In genomic region chr16:5202681-5203080, GRCm38 (mm10) we compare ENCODE assay signal across 8 mouse cellular contexts. TPM values are rescaled to one million over a fixed set of nuclear protein-coding genes. Genes with fewer than 3 reads are reported as not detected.
A peak's percentile ranks its signal among the peaks of the same experiment; 100 is the strongest.
DNase-seq lines count a peak whose midpoint lies in the region; ATAC-seq and TF ChIP-seq lines count a peak whose summit lies in the region.
"Had no signal": no experiment of that assay in that cellular context is flagged by ENCODE, and none has a peak within 500 bp of the region (broad histone marks: within the 10 kb centered on the region; RNA-seq: fewer than 3 reads in every experiment).

No protein-coding gene starts in this region.

- no peak for ATAC-seq in embryonic facial prominence, embryonic 14.5 days (ENCODE audit: low read depth)
- ATAC-seq in hematopoietic stem cell, adult 5-6 weeks (replicated peaks in 1 of 2; ENCODE audit: insufficient read depth in 1 of 2, low FRiP score in 2 of 2, low TSS enrichment in 1 of 2, low read depth in 1 of 2, poor library complexity in 2 of 2, severe bottlenecking in 2 of 2): peak; percentile 51 to 61; a peak in 2 of 4 replicates
- no peak for ATAC-seq in lung, embryonic 16.5 days (ENCODE audit: low read depth)

- H3K9me3 ChIP-seq in E14TG2a.4 (ENCODE audit: low read length): no peaks in the 10 kb centered on the region
- no peaks in the 10 kb centered on the region for H3K9me3 ChIP-seq in embryonic facial prominence, embryonic 14.5 days (ENCODE audit: control insufficient read depth, low read length)
- H3K9me3 ChIP-seq in lung, embryonic 16.5 days (ENCODE audit: control insufficient read depth, low read length): no peaks in the 10 kb centered on the region

- DNase-seq in R1 (ENCODE audit: low read depth, low spot score): peak; percentile 69
- DNase-seq in embryonic facial prominence, embryonic 14.5 days (ENCODE audit: low spot score): peak; percentile 50
- peak; percentile 35 to 49 for DNase-seq in layer of hippocampus, adult 2 months (ENCODE audit: low spot score in 2 of 2)
- DNase-seq in retina, embryonic 14.5 days (ENCODE audit: low spot score): peak; percentile 76

- 0 out of 2 replicates have a peak overlapping the region, but pooled peaks have one; percentile 67 for H3K9ac ChIP-seq in embryonic facial prominence, embryonic 14.5 days (ENCODE audit: low read depth, low read length)
- peak overlapping the region; percentile 71 for H3K9ac ChIP-seq in lung, embryonic 16.5 days (ENCODE audit: low read length)

- 13% methylated on average over 4 of the region's 4 CpGs for WGBS in embryonic facial prominence, embryonic 14.5 days
- 15% methylated on average over 4 of the region's 4 CpGs for WGBS in lung, embryonic 16.5 days

- peak overlapping the region; percentile 96 for H3K4me3 ChIP-seq in E14TG2a.4 (replicated peaks; ENCODE audit: low read length)
- H3K4me3 ChIP-seq in embryonic facial prominence, embryonic 14.5 days (ENCODE audit: low read depth, low read length): peak overlapping the region; percentile 88
- H3K4me3 ChIP-seq in layer of hippocampus, adult 2 months: peak overlapping the region; percentile 72
- H3K4me3 ChIP-seq in lung, embryonic 16.5 days (ENCODE audit: low read length): peak overlapping the region; percentile 83

- TF ChIP-seq CTCF in E14TG2a.4 (conservative IDR thresholded peaks at IDR 0.05; ENCODE audit: low read length): peak; percentile 60
- peak; percentile 83 for TF ChIP-seq CTCF in layer of hippocampus, adult 2 months (conservative IDR thresholded peaks at IDR 0.05)

- peaks cover 43% of the 10 kb centered on the region for H3K36me3 ChIP-seq in E14TG2a.4 (ENCODE audit: insufficient read depth, low read length)
- no peaks in the 10 kb centered on the region for H3K36me3 ChIP-seq in embryonic facial prominence, embryonic 14.5 days (ENCODE audit: control insufficient read depth, insufficient read depth, low read length)
- H3K36me3 ChIP-seq in lung, embryonic 16.5 days (ENCODE audit: control insufficient read depth, insufficient read depth, low read length): no peaks in the 10 kb centered on the region

- H3K27ac ChIP-seq in embryonic facial prominence, embryonic 14.5 days (replicated peaks; ENCODE audit: low read depth, low read length): no peak overlapping the region
- H3K27ac ChIP-seq in layer of hippocampus, adult 2 months: no peak overlapping the region
- no peak overlapping the region for H3K27ac ChIP-seq in lung, embryonic 16.5 days (ENCODE audit: low read length)

- peaks cover 29% of the 10 kb centered on the region for H3K4me1 ChIP-seq in E14TG2a.4 (replicated peaks; ENCODE audit: low read depth, low read length)
- H3K4me1 ChIP-seq in embryonic facial prominence, embryonic 14.5 days (ENCODE audit: control insufficient read depth, insufficient read depth, low read length): no peaks in the 10 kb centered on the region
- peaks cover 5% of the 10 kb centered on the region for H3K4me1 ChIP-seq in lung, embryonic 16.5 days (replicated peaks; ENCODE audit: control insufficient read depth, insufficient read depth, low read length)

- peak overlapping the region; percentile 97 for H3K4me2 ChIP-seq in embryonic facial prominence, embryonic 14.5 days (ENCODE audit: low read depth, low read length)
- H3K4me2 ChIP-seq in lung, embryonic 16.5 days (ENCODE audit: low read depth, low read length): peak overlapping the region; percentile 98

- peaks cover 16% of the 10 kb centered on the region for H3K27me3 ChIP-seq in E14TG2a.4 (ENCODE audit: insufficient read depth, low read length)
- no peaks in the 10 kb centered on the region for H3K27me3 ChIP-seq in embryonic facial prominence, embryonic 14.5 days (replicated peaks; ENCODE audit: control insufficient read depth, insufficient read depth, low read length)
- H3K27me3 ChIP-seq in lung, embryonic 16.5 days (ENCODE audit: control insufficient read depth, insufficient read depth, low read depth, low read length): no peaks in the 10 kb centered on the region

RNA-seq across cellular contexts. Expression of gene Nagpa, which starts 1.1 kb away (rescaled TPM):
- 14.5 and 18.3 TPM in 2 replicates for polyA plus RNA-seq in embryonic facial prominence, embryonic 14.5 days (2014; fragmentation: Nextera tagmentation; extraction: Ambion mirVana)
- total RNA-seq in hematopoietic stem cell, adult 5-6 weeks (2017): 25.4 and 37.1 TPM in 2 replicates
- total RNA-seq in layer of hippocampus, adult 2 months (2021): 10 to 100 TPM; 12.2 to 15.9 TPM
- polyA plus RNA-seq in lung, embryonic 16.5 days (2015; fragmentation: Nextera tagmentation; extraction: Ambion mirVana): 22.1 and 23.5 TPM in 2 replicates

RNA-seq across cellular contexts. Expression of gene AU021092, which starts 19.4 kb away (rescaled TPM):
- polyA plus RNA-seq in embryonic facial prominence, embryonic 14.5 days (2014; fragmentation: Nextera tagmentation; extraction: Ambion mirVana): 4.8 and 7.6 TPM in 2 replicates
- not detected in 2 replicates for total RNA-seq in hematopoietic stem cell, adult 5-6 weeks (2017)
- total RNA-seq in layer of hippocampus, adult 2 months (2021): 1 to 10 TPM; 4.6 to 4.9 TPM
- 60.9 and 81.8 TPM in 2 replicates for polyA plus RNA-seq in lung, embryonic 16.5 days (2015; fragmentation: Nextera tagmentation; extraction: Ambion mirVana)
- total RNA-seq: neutrophil, adult 5-6 weeks had no signal

RNA-seq across cellular contexts. Expression of gene Alg1, which starts 30.7 kb away (rescaled TPM):
- 36.8 and 38.2 TPM in 2 replicates for polyA plus RNA-seq in embryonic facial prominence, embryonic 14.5 days (2014; fragmentation: Nextera tagmentation; extraction: Ambion mirVana)
- total RNA-seq in hematopoietic stem cell, adult 5-6 weeks (2017): 14.4 and 17.3 TPM in 2 replicates
- 10 to 100 TPM; 28.7 to 32.1 TPM for total RNA-seq in layer of hippocampus, adult 2 months (2021)
- 32.7 and 34.1 TPM in 2 replicates for polyA plus RNA-seq in lung, embryonic 16.5 days (2015; fragmentation: Nextera tagmentation; extraction: Ambion mirVana)

RNA-seq across cellular contexts. Expression of gene Eef2kmt, which starts 53.1 kb away (rescaled TPM):
- polyA plus RNA-seq in embryonic facial prominence, embryonic 14.5 days (2014; fragmentation: Nextera tagmentation; extraction: Ambion mirVana): 25.5 and 32.2 TPM in 2 replicates
- 23.9 and 26.2 TPM in 2 replicates for total RNA-seq in hematopoietic stem cell, adult 5-6 weeks (2017)
- total RNA-seq in layer of hippocampus, adult 2 months (2021): 1 to 10 TPM; 4.7 TPM
- 24.8 and 30.5 TPM in 2 replicates for polyA plus RNA-seq in lung, embryonic 16.5 days (2015; fragmentation: Nextera tagmentation; extraction: Ambion mirVana)

RNA-seq across cellular contexts. Expression of gene Sec14l5, which starts 55.8 kb away (rescaled TPM):
- polyA plus RNA-seq in embryonic facial prominence, embryonic 14.5 days (2014; fragmentation: Nextera tagmentation; extraction: Ambion mirVana): 0.22 and 0.36 TPM in 2 replicates
- not detected in 2 replicates for total RNA-seq in hematopoietic stem cell, adult 5-6 weeks (2017)
- total RNA-seq in layer of hippocampus, adult 2 months (2021): 1 to 10 TPM; 5.3 to 6.7 TPM
- 0.65 and 0.78 TPM in 2 replicates for polyA plus RNA-seq in lung, embryonic 16.5 days (2015; fragmentation: Nextera tagmentation; extraction: Ambion mirVana)

Comparison
In these comparisons a context has a peak if more than half of its experiments do, and no peak if none do; other contexts are left out.
1. ATAC-seq: peak in hematopoietic stem cell, adult 5-6 weeks (2 of 2); none in embryonic facial prominence, embryonic 14.5 days (single experiment) and lung, embryonic 16.5 days (single experiment).
2. Peak in every context shown above with its lines, with median percentiles within 50 percentile points of each other: H3K4me3 ChIP-seq and DNase-seq.